Mouse (Mus musculus) embryonic facial prominence, embryonic 14.5 days (tissue): ENCODE measurements at regions not wholly inside any gene's neighbourhood (a gene's known extent, or its start where the extent isn't known, plus 50 kb on each side); places are given as distances from the start of the nearest gene placed in this dataset.
A peak's percentile ranks its signal among the peaks of the same experiment; 100 is the strongest.
"Not testable (repeated sequence)": the region's sequence is repeated elsewhere in the genome, so short reads cannot be mapped to it uniquely, and the experiment has no call there.

Source experiments
- ATAC-seq: fragments of 200-750 bp; cut with Nextera tagmentation; 2 replicates; pipeline ENCODE4 v1.8.0; 2017; ENCODE audit warnings: low read depth, moderate number of reproducible peaks, moderate TSS enrichment
- DNase-seq: peaks from one replicate; pipeline ENCODE4 v3.0.0-alpha.2; 2015; ENCODE audit warnings: low spot score
- H3K27ac ChIP-seq: fragments of 300-500 bp; sonication (generic); replicated peaks from 2 replicates; pipeline ENCODE4 v1.5.1; 2014; ENCODE audit warnings: low read depth, mild to moderate bottlenecking, low read length, moderate library complexity
- H3K27me3 ChIP-seq: fragments of 300-500 bp; sonication (generic); replicated peaks from 2 replicates; pipeline ENCODE4 v1.6.1; 2014; ENCODE audit warnings: low read length; ENCODE audit not compliant: control insufficient read depth, insufficient read depth
- H3K36me3 ChIP-seq: fragments of 300-500 bp; sonication (generic); 2 replicates; pipeline ENCODE4 v1.6.1; 2014; ENCODE audit warnings: low read length, mixed read lengths; ENCODE audit not compliant: control insufficient read depth, insufficient read depth
- H3K4me1 ChIP-seq: fragments of 300-500 bp; sonication (generic); 2 replicates; pipeline ENCODE4 v1.6.1; 2014; ENCODE audit warnings: antibody characterized with exemption, low read length; ENCODE audit not compliant: control insufficient read depth, insufficient read depth
- H3K4me2 ChIP-seq: fragments of 300-500 bp; sonication (generic); 2 replicates; pipeline ENCODE4 v1.6.1; 2014; ENCODE audit warnings: low read depth, mild to moderate bottlenecking, low read length, moderate library complexity, mixed read lengths
- H3K4me3 ChIP-seq: fragments of 300-500 bp; sonication (generic); 2 replicates; pipeline ENCODE4 v1.5.1; 2014; ENCODE audit warnings: low read depth, mild to moderate bottlenecking, low read length
- H3K9ac ChIP-seq: fragments of 300-500 bp; sonication (generic); 2 replicates; pipeline ENCODE4 v1.6.1; 2014; ENCODE audit warnings: low read depth, mild to moderate bottlenecking, low read length, moderate library complexity, mixed read lengths
- H3K9me3 ChIP-seq: fragments of 300-500 bp; sonication (generic); 2 replicates; pipeline ENCODE4 v1.6.1; 2016; ENCODE audit warnings: low read length; ENCODE audit not compliant: control insufficient read depth
- WGBS: fragments of 180-500 bp; shearing (Covaris S2); extraction: QIAGEN DNeasy Blood & Tissue Kit; methylation state at CpG from one replicate; pipeline ENCODE4 v1.1.7; 2014; 5-methylcytosine and 5-hydroxymethylcytosine counted together

GRCm38 (mm10) chr1:81726268-81727132 is 506.4 kb upstream of the Gm9747 start:
- H3K27ac ChIP-seq = no peak overlapping the region
- DNase-seq = no peak
- WGBS = 73% methylated on average over 2 of the region's 2 CpGs
- ATAC-seq = no peak
- H3K9me3 ChIP-seq = no peaks in the 10 kb centered on the region
- no peaks in the 10 kb centered on the region for H3K27me3 ChIP-seq
- H3K36me3 ChIP-seq = no peaks in the 10 kb centered on the region
- H3K4me3 ChIP-seq = no peak overlapping the region
- no peak overlapping the region for H3K4me2 ChIP-seq
- no peaks in the 10 kb centered on the region for H3K4me1 ChIP-seq
- H3K9ac ChIP-seq = no peak overlapping the region

GRCm38 (mm10) chr1:81737111-81737833 is 495.6 kb upstream of the Gm9747 start:
- H3K4me2 ChIP-seq = no peak overlapping the region

GRCm38 (mm10) chr1:81738384-81738783 is 494.5 kb upstream of the Gm9747 start:
- WGBS = 14% methylated on average over 2 of the region's 2 CpGs
- H3K9me3 ChIP-seq = no peaks in the 10 kb centered on the region
- no peak overlapping the region for H3K4me3 ChIP-seq
- no peaks in the 10 kb centered on the region for H3K27me3 ChIP-seq
- no peaks in the 10 kb centered on the region for H3K36me3 ChIP-seq
- peak; percentile 62; the same call in 1 of the 2 replicates for ATAC-seq
- no peaks in the 10 kb centered on the region for H3K4me1 ChIP-seq
- H3K9ac ChIP-seq = no peak overlapping the region
- H3K27ac ChIP-seq = no peak overlapping the region
- H3K4me2 ChIP-seq = no peak overlapping the region
- peak; percentile 78 for DNase-seq

More at GRCm38 (mm10) chr1:81737111-81737833, 495.6 kb upstream of the Gm9747 start:
- ATAC-seq (no peak), DNase-seq (peak; percentile 37)
- Histone ChIP-seq H3K4me1 (no peaks in the 10 kb centered on the region), H3K4me3 (no peak overlapping the region), H3K36me3 (no peaks in the 10 kb centered on the region), H3K9me3 (no peaks in the 10 kb centered on the region), H3K27me3 (no peaks in the 10 kb centered on the region), H3K27ac (no peak overlapping the region), H3K9ac (no peak overlapping the region)
- WGBS = 69% methylated on average over 6 of the region's 6 CpGs

GRCm38 (mm10) chr1:81739392-81739791 is 493.5 kb upstream of the Gm9747 start:
- ATAC-seq (peak; percentile 45; the same call in 1 of the 2 replicates), DNase-seq (peak; percentile 30)
- WGBS = 51% methylated on average over 3 of the region's 3 CpGs
- Histone ChIP-seq H3K4me2 (no peak overlapping the region), H3K9ac (no peak overlapping the region), H3K9me3 (no peaks in the 10 kb centered on the region), H3K27ac (no peak overlapping the region), H3K27me3 (no peaks in the 10 kb centered on the region), H3K4me1 (peaks cover 4% of the 10 kb centered on the region), H3K4me3 (no peak overlapping the region), H3K36me3 (no peaks in the 10 kb centered on the region)

- peak; percentile 26 for DNase-seq
- Histone ChIP-seq H3K4me3 (no peak overlapping the region), H3K4me2 (no peak overlapping the region), H3K9me3 (no peaks in the 10 kb centered on the region), H3K4me1 (peaks cover 10% of the 10 kb centered on the region), H3K9ac (no peak overlapping the region), H3K36me3 (no peaks in the 10 kb centered on the region), H3K27me3 (no peaks in the 10 kb centered on the region), H3K27ac (no peak overlapping the region)
- no peak for ATAC-seq
- WGBS = 96% methylated on average over 1 of the region's 1 CpGs
Measured at GRCm38 (mm10) chr1:81739981-81740380, 492.9 kb upstream of the Gm9747 start.

- H3K4me1 ChIP-seq = peaks cover 16% of the 10 kb centered on the region
- not testable (repeated sequence) for H3K4me3 ChIP-seq, H3K9ac ChIP-seq, ATAC-seq, H3K4me2 ChIP-seq, DNase-seq, H3K9me3 ChIP-seq, H3K27ac ChIP-seq, H3K27me3 ChIP-seq, H3K36me3 ChIP-seq
- 85% methylated on average over 8 of the region's 8 CpGs for whole genome bisulfite sequencing
Measured at GRCm38 (mm10) chr1:81741882-81742281, 491.0 kb upstream of the Gm9747 start.

- DNase-seq = peak; percentile 95
- ATAC-seq = peak; percentile 93
- no peaks in the 10 kb centered on the region for H3K27me3 ChIP-seq
- no peaks in the 10 kb centered on the region for H3K36me3 ChIP-seq
- 13% methylated on average over 8 of the region's 8 CpGs for WGBS
- H3K4me3 ChIP-seq = no peak overlapping the region
- 0 out of 2 replicates have a peak overlapping the region, but pooled peaks have one; percentile 1 for H3K4me2 ChIP-seq
- H3K9me3 ChIP-seq = no peaks in the 10 kb centered on the region
- no peak overlapping the region for H3K9ac ChIP-seq
- H3K4me1 ChIP-seq = peaks cover 16% of the 10 kb centered on the region
- peak overlapping the region; percentile 83 for H3K27ac ChIP-seq
Measured at GRCm38 (mm10) chr1:81744524-81744923, 488.4 kb upstream of the Gm9747 start.

- ATAC-seq = peak; percentile 50
- 51% methylated on average over 14 of the region's 14 CpGs for WGBS
- Histone ChIP-seq H3K27ac (peak overlapping the region; percentile 83), H3K27me3 (no peaks in the 10 kb centered on the region), H3K9me3 (no peaks in the 10 kb centered on the region), H3K36me3 (no peaks in the 10 kb centered on the region), H3K4me2 (0 out of 2 replicates have a peak overlapping the region, but pooled peaks have one; percentile 1), H3K4me1 (peaks cover 16% of the 10 kb centered on the region), H3K9ac (no peak overlapping the region), H3K4me3 (no peak overlapping the region)
- peak; percentile 65 for DNase-seq
Measured at GRCm38 (mm10) chr1:81745024-81745960, 487.6 kb upstream of the Gm9747 start.
